Mouse (Mus musculus): ENCODE measurements around the gene Rgs7. TPM values are rescaled to one million over a fixed set of nuclear protein-coding genes. Genes with fewer than 3 reads are reported as not detected.

Rgs7 gene
- polyA plus RNA-seq, 1 experiment from 2014 or later: 1.5 TPM

DNA sequence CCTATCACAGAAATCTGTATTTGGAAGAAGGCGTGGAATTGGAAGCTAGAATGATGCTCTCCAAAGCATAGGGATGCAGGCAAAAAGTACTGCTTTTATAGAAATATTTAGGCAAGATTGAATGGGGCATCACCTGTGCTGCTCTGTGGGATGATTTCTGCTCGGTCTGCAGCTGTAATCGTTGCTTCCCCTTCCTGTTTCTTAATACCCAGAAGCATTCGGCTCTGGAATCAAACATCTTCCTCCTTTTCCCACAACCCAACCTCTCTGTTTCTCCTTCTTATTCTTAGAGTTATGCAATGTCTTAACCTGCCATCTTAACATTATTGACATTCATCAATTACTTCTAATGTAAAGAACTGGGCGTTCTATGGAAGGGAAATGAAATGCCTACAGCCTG lies 19.2 kb downstream of the Rgs7 start:
- Histone ChIP-seq H3K36me3 (no peaks in the 10 kb centered on the region), H3K27me3 (no peaks in the 10 kb centered on the region), H3K4me3 (replicated peaks) (no peak overlapping the region), H3K4me2 (no peak overlapping the region), H3K4me1 (no peaks in the 10 kb centered on the region), H3K9me3 (replicated peaks) (no peaks in the 10 kb centered on the region), H3K27ac (no peak overlapping the region), H3K9ac (no peak overlapping the region)
- 88% methylated on average over 5 of the region's 5 CpGs for WGBS
- no peak for ATAC-seq (replicated peaks; ENCODE audit: low FRiP score)

DNA sequence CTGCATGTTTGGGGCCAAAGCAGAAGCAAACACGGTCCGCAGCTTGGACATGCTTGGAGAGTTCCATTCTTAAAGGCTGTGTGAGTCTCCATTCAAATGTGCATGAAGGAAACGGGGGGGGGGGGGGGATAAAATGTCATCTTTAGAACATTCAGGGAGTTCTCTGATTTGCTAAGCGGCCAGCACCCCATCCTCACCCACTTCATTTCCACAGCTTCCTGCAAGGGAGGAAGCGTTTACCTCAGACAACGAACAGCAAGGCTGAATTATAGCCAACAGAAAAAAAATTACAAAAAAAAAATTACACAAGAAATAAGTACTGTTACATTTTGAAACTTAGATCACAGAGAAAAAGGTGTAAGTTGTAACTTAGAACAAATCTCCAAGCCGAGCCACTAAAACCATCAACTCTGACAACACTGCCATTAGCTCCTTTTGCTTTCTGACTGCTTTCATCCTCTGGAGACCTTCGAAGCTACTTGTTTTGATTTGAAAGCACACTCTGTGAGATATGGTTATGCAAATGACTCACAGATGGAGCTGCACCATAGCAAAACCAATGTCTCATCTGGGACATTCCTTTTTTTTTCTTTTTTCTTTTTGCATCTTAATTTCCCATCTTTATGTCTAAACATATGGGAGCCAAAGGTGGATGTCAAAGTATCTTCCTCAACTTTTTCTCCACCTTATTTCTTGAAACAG lies 23.1 kb downstream of the Rgs7 start:
- no peaks in the 10 kb centered on the region for H3K9me3 ChIP-seq (replicated peaks)
- no peak overlapping the region for H3K9ac ChIP-seq
- H3K27me3 ChIP-seq: no peaks in the 10 kb centered on the region
- ATAC-seq (replicated peaks; ENCODE audit: low FRiP score): 0 out of 2 replicates have a peak, but pooled peaks have one; percentile 22
- H3K4me1 ChIP-seq: no peaks in the 10 kb centered on the region
- no peak overlapping the region for H3K4me2 ChIP-seq
- H3K27ac ChIP-seq: no peak overlapping the region
- no peak overlapping the region for H3K4me3 ChIP-seq (replicated peaks)
- no peaks in the 10 kb centered on the region for H3K36me3 ChIP-seq
- WGBS: 54% methylated on average over 8 of the region's 8 CpGs

DNA sequence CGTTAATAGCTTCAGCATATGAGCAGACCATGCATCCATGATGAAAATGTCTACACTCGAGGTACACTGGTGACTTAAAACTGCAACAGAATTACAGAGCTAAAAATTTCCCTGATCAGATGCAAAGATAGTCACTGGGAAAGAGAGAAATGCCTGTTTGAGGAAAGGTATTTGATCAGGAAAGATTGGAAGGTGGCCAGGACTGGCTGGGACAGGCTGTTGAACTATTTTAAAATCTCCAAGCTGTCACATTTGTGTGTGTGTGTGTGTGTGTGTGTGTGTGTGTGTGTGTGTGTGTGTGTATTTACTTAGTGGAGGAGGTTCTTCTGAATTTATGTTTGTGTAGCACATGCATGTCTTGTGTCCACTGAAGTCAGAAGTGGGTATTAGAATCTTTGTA lies 27.7 kb downstream of the Rgs7 start:
- Histone ChIP-seq H3K27ac (no peak overlapping the region), H3K4me2 (no peak overlapping the region), H3K4me1 (no peaks in the 10 kb centered on the region), H3K36me3 (no peaks in the 10 kb centered on the region), H3K27me3 (no peaks in the 10 kb centered on the region), H3K4me3 (replicated peaks) (no peak overlapping the region), H3K9me3 (replicated peaks) (no peaks in the 10 kb centered on the region), H3K9ac (no peak overlapping the region)
- no peak for ATAC-seq (replicated peaks; ENCODE audit: low FRiP score)
- WGBS: 73% methylated on average over 2 of the region's 2 CpGs

DNA sequence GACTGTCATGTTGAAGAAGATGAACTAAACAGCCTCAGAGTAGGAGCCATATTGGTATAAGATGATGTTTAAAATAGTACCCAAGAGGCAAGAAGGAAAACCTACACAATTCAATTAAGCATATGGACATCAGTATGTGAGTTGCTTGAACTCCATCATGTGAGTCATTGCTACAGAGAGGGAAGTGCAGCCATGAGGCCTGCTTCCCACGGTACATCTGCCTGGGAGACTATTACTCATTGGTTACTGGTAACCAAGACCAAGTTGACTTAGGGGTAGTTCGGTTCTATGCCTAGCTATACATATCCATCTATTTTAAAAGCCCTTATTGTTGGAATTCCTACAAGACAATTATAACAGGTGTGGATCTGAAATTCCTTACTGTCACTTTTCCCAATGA lies 29.9 kb downstream of the Rgs7 start:
- Histone ChIP-seq H3K4me1 (no peaks in the 10 kb centered on the region), H3K4me3 (replicated peaks) (no peak overlapping the region), H3K27me3 (no peaks in the 10 kb centered on the region), H3K9me3 (replicated peaks) (no peaks in the 10 kb centered on the region), H3K9ac (no peak overlapping the region), H3K4me2 (no peak overlapping the region), H3K36me3 (no peaks in the 10 kb centered on the region), H3K27ac (no peak overlapping the region)
- ATAC-seq (replicated peaks; ENCODE audit: low FRiP score): no peak
- 83% methylated on average over 2 of the region's 2 CpGs for WGBS

DNA sequence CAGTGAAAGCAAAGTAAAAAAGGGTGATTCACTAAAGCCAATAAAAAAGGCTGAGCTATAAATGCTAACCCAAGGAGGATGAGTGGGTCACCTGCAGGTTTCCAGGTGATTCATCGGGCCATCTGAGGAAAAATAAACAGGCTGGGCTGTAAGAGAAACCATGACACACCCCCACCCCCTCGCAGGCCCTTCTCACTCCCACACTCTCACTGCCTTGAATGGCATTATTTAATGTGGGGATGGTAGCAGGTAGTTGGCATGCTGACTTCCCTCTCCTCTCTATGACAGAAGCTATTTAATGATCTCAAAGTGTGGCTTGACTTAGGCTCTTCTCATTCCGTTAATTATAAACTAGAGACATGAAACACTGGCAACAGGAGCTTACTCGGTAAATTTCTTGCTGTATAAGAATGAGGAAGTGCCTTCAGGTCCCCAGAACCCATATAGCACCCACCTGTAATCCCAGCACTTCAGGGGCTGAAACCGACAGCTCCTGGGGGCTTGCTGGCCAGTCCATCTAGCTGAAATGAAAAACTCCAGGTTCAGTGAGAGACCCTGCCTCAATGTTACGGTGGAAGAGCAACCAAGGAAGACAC lies 38.2 kb downstream of the Rgs7 start:
- no peaks in the 10 kb centered on the region for H3K27me3 ChIP-seq
- peak; percentile 76 for ATAC-seq (replicated peaks; ENCODE audit: low FRiP score)
- 55% methylated on average over 6 of the region's 6 CpGs for WGBS

DNA sequence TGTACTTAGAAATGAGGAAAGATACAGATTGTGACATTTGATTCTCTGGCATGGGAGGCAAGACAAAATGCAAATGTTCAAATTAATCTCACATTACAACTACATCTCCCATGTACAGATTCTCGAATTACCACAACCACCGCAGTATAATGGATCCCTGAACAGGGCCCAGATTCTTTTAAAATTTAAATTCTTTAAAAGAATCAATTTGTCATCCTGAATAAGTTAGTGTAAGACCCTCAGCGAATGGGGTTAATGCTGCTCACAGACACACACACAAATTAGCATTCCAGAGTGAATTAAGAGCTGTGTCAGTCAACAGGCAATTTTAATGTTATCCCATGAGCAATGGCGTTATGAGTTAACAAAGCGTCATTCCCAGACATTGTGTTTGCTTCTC lies 44.3 kb downstream of the Rgs7 start:
- no peak overlapping the region for H3K4me2 ChIP-seq
- no peak overlapping the region for H3K9ac ChIP-seq
- ATAC-seq (replicated peaks; ENCODE audit: low FRiP score): no peak
- no peaks in the 10 kb centered on the region for H3K9me3 ChIP-seq (replicated peaks)
- WGBS: 70% methylated on average over 5 of the region's 5 CpGs
- no peak overlapping the region for H3K4me3 ChIP-seq (replicated peaks)
- no peaks in the 10 kb centered on the region for H3K27me3 ChIP-seq
- no peaks in the 10 kb centered on the region for H3K4me1 ChIP-seq
- no peak overlapping the region for H3K27ac ChIP-seq
- no peaks in the 10 kb centered on the region for H3K36me3 ChIP-seq

More for the DNA sequence above, 38.2 kb downstream of the Rgs7 start:
- Histone ChIP-seq H3K9ac (no peak overlapping the region), H3K27ac (no peak overlapping the region), H3K4me3 (replicated peaks) (no peak overlapping the region), H3K4me1 (no peaks in the 10 kb centered on the region), H3K36me3 (no peaks in the 10 kb centered on the region), H3K4me2 (no peak overlapping the region), H3K9me3 (replicated peaks) (no peaks in the 10 kb centered on the region)

DNA sequence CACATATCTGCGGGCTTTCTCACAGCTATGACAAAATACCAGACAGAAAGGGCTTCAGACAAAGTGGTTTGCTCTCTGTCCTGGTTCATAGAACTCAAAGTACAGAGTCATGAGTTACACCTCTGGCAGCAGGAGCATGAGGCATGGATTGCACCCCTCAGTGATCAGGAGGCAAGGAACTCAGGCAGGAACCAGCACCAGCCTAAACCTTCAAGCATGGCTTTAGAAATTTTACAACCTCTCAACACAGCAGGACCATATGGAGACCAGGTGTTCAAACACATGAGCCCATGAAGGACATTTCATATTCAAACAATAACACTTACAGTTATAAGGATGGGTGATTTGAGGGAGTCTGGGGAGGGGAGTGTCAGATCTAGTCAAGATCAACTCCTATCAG lies 49.4 kb downstream of the Rgs7 start:
- Histone ChIP-seq H3K9ac (no peak overlapping the region), H3K27me3 (no peaks in the 10 kb centered on the region), H3K4me3 (replicated peaks) (no peak overlapping the region), H3K36me3 (no peaks in the 10 kb centered on the region), H3K9me3 (replicated peaks) (no peaks in the 10 kb centered on the region), H3K4me2 (no peak overlapping the region), H3K27ac (no peak overlapping the region), H3K4me1 (no peaks in the 10 kb centered on the region)
- 83% methylated on average over 1 of the region's 1 CpGs for WGBS
- no peak for ATAC-seq (replicated peaks; ENCODE audit: low FRiP score)

DNA sequence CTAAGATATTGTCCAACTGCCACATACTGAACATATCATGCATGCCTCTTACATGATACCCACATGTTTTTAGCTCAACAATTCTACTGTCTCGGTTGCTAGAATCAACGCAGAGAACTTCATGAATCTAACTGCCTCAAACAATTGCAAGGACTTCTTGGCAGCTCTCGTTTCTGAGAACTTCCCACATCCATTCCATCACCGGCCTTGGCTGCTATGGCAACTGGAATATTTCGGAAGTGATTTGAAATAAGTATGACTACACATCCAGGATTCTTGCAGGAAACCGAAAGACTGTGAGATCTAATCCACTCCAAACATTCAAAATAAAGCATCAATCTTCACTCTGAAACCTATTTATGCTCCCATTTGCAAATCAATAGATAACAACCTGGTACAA lies 50.3 kb downstream of the Rgs7 start:
- Histone ChIP-seq H3K27me3 (no peaks in the 10 kb centered on the region), H3K4me1 (no peaks in the 10 kb centered on the region), H3K36me3 (no peaks in the 10 kb centered on the region), H3K4me3 (replicated peaks) (no peak overlapping the region), H3K9ac (no peak overlapping the region), H3K4me2 (no peak overlapping the region), H3K9me3 (replicated peaks) (no peaks in the 10 kb centered on the region), H3K27ac (no peak overlapping the region)
- no peak for ATAC-seq (replicated peaks; ENCODE audit: low FRiP score)
- 92% methylated on average over 6 of the region's 6 CpGs for WGBS

DNA sequence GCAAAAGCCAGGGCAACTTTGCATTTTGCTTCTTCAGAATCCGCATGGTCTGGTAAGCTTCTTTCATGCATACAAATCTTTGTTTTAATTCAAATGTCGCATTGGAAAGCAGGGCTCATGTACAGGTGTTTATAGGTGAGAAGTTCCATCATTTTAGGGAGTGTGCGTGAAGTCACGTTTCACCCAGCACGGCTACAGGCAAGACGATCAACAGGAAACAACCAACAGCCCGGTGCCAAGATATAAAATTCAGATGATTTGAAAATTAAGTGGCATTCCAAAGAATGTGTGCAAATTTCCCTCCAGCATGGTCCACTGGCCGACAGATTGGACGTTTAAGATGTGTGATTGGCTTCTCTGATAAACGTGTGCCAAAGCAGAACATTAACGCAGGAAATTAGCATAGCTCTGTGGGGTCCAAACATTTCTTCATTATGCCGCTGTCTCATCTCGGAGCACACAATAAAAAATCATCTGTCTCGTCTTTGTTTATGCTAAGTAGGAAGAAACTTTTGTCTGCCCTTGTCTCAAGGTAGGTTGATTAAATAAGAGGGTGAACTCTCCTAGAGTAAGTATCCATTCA lies 58.6 kb downstream of the Rgs7 start:
- Histone ChIP-seq H3K9me3 (replicated peaks) (no peaks in the 10 kb centered on the region), H3K27me3 (no peaks in the 10 kb centered on the region), H3K9ac (no peak overlapping the region), H3K4me3 (replicated peaks) (no peak overlapping the region), H3K4me1 (no peaks in the 10 kb centered on the region), H3K4me2 (no peak overlapping the region), H3K27ac (no peak overlapping the region), H3K36me3 (no peaks in the 10 kb centered on the region)
- no peak for ATAC-seq (replicated peaks; ENCODE audit: low FRiP score)
- 78% methylated on average over 14 of the region's 14 CpGs for WGBS

DNA sequence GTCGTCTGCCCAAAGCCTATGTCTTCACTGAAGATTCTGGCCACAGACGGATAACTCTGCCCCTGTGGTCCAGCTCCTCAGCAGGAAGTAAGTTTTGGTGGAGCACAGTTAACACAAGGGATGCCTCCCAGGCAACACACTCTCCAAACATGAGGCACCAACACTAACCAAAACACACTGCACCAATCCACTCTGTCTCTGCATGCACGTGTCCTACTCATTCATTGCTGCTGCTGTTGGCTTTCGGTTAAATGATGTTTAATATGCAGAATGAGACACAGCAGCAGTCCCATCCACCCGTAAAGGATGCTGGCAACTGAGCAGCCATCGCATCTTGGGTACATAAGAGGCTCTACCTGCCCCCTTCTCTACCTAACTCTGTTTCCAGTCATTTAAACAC lies 59.2 kb downstream of the Rgs7 start:
- Histone ChIP-seq H3K36me3 (no peaks in the 10 kb centered on the region), H3K4me1 (no peaks in the 10 kb centered on the region), H3K27me3 (no peaks in the 10 kb centered on the region), H3K27ac (no peak overlapping the region), H3K4me3 (replicated peaks) (no peak overlapping the region), H3K9me3 (replicated peaks) (no peaks in the 10 kb centered on the region), H3K4me2 (no peak overlapping the region), H3K9ac (no peak overlapping the region)
- 81% methylated on average over 6 of the region's 6 CpGs for WGBS
- no peak for ATAC-seq (replicated peaks; ENCODE audit: low FRiP score)

DNA sequence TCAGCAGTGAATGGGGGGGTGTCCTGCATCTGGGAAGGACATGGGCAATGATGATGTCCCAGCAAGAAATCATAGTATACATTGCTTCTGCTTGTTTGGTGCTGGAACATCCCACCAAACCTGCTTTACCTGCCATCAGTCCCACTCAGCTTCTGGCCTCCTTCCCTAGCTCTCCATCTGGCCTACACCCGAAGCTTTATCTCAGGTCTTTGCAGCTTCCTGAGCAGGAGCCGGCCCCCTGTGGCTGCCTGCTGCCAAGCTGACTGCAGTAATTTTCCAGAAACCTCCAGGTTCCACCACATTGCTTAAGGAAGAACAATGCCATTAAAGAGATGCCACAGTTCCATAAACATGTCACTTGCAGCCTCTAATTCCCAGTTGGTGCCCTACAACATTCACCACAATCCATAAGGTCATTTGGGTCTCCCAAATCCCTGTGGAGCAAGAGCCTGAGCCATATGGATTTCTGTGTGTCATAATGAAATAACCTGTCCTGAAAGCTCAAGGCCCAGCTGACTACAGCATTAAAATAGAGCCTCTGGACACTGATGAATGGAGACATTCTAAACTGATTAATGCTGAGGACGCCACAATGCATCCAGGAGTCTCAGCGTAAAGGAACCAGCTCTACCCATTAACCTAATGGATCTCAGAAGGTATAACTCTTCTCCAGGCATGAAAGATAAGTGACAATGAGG lies 60.8 kb downstream of the Rgs7 start:
- Histone ChIP-seq H3K36me3 (no peaks in the 10 kb centered on the region), H3K27me3 (no peaks in the 10 kb centered on the region), H3K9me3 (replicated peaks) (no peaks in the 10 kb centered on the region), H3K4me1 (no peaks in the 10 kb centered on the region), H3K27ac (no peak overlapping the region), H3K4me2 (no peak overlapping the region), H3K4me3 (replicated peaks) (no peak overlapping the region), H3K9ac (no peak overlapping the region)
- no peak for ATAC-seq (replicated peaks; ENCODE audit: low FRiP score)
- WGBS: 53% methylated on average over 4 of the region's 4 CpGs

DNA sequence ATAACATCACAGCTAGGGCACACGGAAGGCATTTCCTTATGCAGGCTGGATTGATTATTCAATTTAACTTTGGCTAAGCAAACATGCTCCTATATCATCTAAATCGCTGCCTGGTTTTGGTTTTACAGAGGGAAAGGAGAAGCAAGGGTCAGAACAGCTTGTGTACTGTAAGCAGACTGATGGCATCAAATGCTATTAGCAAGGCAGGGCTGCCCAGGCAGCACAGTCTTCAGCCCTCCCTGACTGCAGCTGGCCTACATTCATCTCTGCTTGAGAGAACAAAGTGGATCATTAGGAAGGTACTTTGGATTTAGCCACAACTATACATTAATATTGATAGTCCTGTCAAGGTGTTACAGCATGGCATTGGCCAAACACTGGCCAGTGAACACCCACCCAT lies 65.2 kb downstream of the Rgs7 start:
- H3K9ac ChIP-seq: no peak overlapping the region
- WGBS: 73% methylated on average over 2 of the region's 2 CpGs
- no peak overlapping the region for H3K4me2 ChIP-seq
- H3K27me3 ChIP-seq: no peaks in the 10 kb centered on the region
- ATAC-seq (replicated peaks; ENCODE audit: low FRiP score): no peak
- no peaks in the 10 kb centered on the region for H3K36me3 ChIP-seq
- no peaks in the 10 kb centered on the region for H3K9me3 ChIP-seq (replicated peaks)
- no peak overlapping the region for H3K27ac ChIP-seq
- H3K4me1 ChIP-seq: no peaks in the 10 kb centered on the region
- no peak overlapping the region for H3K4me3 ChIP-seq (replicated peaks)

Data from kidney, embryonic 15.5 days (tissue).